Mouse (Mus musculus) liver, adult 2 months (tissue): ENCODE data around the gene Crispld2. TPM values are rescaled to one million over a fixed set of nuclear protein-coding genes. Genes with fewer than 3 reads are reported as not detected.

Experiments
- DNase-seq: peaks from one replicate; pipeline ENCODE4 v3.0.0-alpha.2; 2011; ENCODE audit warnings: low read depth, low spot score; ENCODE audit errors: extremely low read depth
- H3K27ac ChIP-seq: fragments of 200-500 bp; replicated peaks from 2 replicates; pipeline ENCODE4 v1.5.1; 2012; ENCODE audit warnings: low read depth, mild to moderate bottlenecking, control low read depth, inconsistent platforms, low read length; ENCODE audit not compliant: insufficient read depth
- H3K27me3 ChIP-seq: fragments of 200-500 bp; 2 replicates; pipeline ENCODE4 v1.6.1; 2012; ENCODE audit warnings: mild to moderate bottlenecking, moderate library complexity, low read length, inconsistent platforms; ENCODE audit not compliant: control insufficient read depth, insufficient read depth
- H3K36me3 ChIP-seq: fragments of 200-500 bp; 2 replicates; pipeline ENCODE4 v1.6.1; 2012; ENCODE audit warnings: low read length, inconsistent platforms; ENCODE audit not compliant: control insufficient read depth, insufficient read depth
- H3K4me1 ChIP-seq: fragments of 200-500 bp; 2 replicates; pipeline ENCODE4 v1.6.1; 2011; ENCODE audit warnings: low read length; ENCODE audit not compliant: control insufficient read depth, insufficient read depth
- H3K4me3 ChIP-seq: fragments of 200-500 bp; 2 replicates; pipeline ENCODE4 v1.5.1; 2011; ENCODE audit warnings: low read depth, mild to moderate bottlenecking, control low read depth, low read length, moderate library complexity; ENCODE audit not compliant: insufficient read depth
- H3K79me2 ChIP-seq: fragments of 200-500 bp; 2 replicates; pipeline ENCODE4 v1.6.1; 2012; ENCODE audit warnings: inconsistent platforms, mild to moderate bottlenecking, low read length, moderate library complexity; ENCODE audit not compliant: control insufficient read depth, insufficient read depth
- H3K9ac ChIP-seq: fragments of 200-500 bp; 2 replicates; pipeline ENCODE4 v1.6.1; 2012; ENCODE audit warnings: low read depth, mild to moderate bottlenecking, control low read depth, inconsistent platforms, low read length
- CTCF ChIP-seq: fragments of 200-500 bp; IDR thresholded peaks from 2 replicates; pipeline ENCODE4 v1.5.1; 2011; ENCODE audit warnings: low read depth, low read length, control low read depth
- POLR2A ChIP-seq: fragments of 200-500 bp; IDR thresholded peaks from 2 replicates; pipeline ENCODE4 v1.6.1; 2011; ENCODE audit warnings: low read length, control low read depth; ENCODE audit not compliant: insufficient read depth; ENCODE audit errors: extremely low read depth
- WGBS: fragments of 180-500 bp; shearing (Covaris S2); methylation state at CpG from one replicate; pipeline ENCODE4 v1.1.7; 2018; 5-methylcytosine and 5-hydroxymethylcytosine counted together
- polyA plus RNA-seq: library from polyadenylated mRNA; depleted of rRNA; stranded (reverse); fragments of >200 nt; gene quantifications from 2 replicates; pipeline ENCODE4 v1.2.3, GENCODE M21; 2012
- total RNA-seq: library from RNA; depleted of rRNA; stranded (reverse); fragments of >200 nt; gene quantifications from 2 replicates; pipeline ENCODE4 v1.2.3, GENCODE M21; 2014

The Crispld2 gene
- total and polyA plus RNA-seq, 2 experiments = 0.28 to 0.72 TPM

DNA sequence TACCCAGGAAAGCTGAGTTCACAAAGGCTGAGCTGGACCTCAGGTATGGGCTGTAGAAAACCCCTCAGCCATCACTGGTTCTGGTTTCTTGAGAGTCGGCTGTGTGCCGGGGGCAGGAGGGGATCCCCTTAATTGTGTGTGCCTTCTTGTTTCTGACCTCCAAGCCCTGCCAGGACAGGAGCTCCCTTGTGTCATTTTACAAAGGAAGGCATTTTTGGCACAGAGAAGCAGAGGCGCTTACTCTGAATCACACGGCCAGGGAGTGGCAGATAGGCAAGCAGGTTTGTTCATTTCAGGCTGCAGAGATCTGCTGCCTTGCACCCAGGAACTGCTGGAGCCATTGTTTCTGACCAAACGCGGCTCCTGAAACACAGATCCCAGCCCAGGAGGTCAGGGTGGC lies 83.1 kb downstream of the Crispld2 start:
- no peak overlapping the region for H3K27ac ChIP-seq
- H3K27me3 ChIP-seq = no peaks in the 10 kb centered on the region
- H3K9ac ChIP-seq = no peak overlapping the region
- DNase-seq = no peak
- H3K36me3 ChIP-seq = no peaks in the 10 kb centered on the region
- no peaks in the 10 kb centered on the region for H3K4me1 ChIP-seq
- TF ChIP-seq POLR2A (no peak), CTCF (no peak)
- no peaks in the 10 kb centered on the region for H3K79me2 ChIP-seq
- WGBS = 67% methylated on average over 6 of the region's 6 CpGs
- H3K4me3 ChIP-seq = no peak overlapping the region

DNA sequence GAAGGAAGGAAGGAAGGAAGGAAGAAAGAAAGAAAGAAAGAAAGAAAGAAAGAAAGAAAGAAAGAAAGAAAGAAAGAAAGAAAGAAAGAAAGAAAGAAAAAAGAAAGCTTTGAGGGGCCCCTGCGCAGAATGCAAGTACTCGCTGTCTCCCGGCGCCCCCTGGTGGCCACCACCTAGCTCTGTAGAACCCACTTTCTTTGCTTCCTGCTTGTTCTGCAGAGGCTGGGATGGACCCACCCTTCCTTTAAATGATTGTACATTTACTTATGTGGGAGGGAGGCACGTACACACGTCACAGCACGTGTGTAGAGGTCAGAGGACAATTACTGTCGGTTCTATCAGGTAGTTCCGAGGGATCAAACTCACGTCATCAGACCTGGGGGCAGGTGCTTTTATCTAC lies 85.8 kb downstream of the Crispld2 start:
- 12% methylated on average over 10 of the region's 10 CpGs for WGBS
- Histone ChIP-seq H3K27me3 (no peaks in the 10 kb centered on the region), H3K79me2 (no peaks in the 10 kb centered on the region), H3K4me1 (no peaks in the 10 kb centered on the region), H3K9ac (no peak overlapping the region), H3K27ac (no peak overlapping the region), H3K36me3 (no peaks in the 10 kb centered on the region), H3K4me3 (no peak overlapping the region)
- TF ChIP-seq POLR2A (no peak), CTCF (peak; percentile 81)
- DNase-seq = peak; percentile 28

DNA sequence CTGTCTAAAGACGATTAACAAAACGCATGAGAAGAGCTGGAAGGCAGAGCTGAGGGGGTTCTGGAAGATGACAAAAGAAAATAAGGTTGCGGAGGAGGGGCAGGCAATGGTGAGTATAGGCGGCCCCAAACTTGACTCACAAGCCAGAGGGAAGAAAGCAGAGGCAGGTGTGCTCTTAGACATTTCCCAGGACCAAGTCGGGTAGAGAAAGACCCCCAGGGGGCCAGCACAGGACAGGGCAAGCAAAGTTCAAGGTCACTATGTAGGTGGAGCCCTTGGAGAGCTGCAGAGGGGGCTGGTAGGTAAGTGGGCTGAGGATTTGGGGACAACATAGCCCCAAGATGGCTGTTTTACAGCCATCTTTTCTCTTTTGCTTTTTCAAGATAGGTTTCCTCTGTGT lies 87.1 kb downstream of the Crispld2 start:
- no peaks in the 10 kb centered on the region for H3K4me1 ChIP-seq
- DNase-seq = no peak
- TF ChIP-seq CTCF (no peak), POLR2A (no peak)
- H3K27me3 ChIP-seq = no peaks in the 10 kb centered on the region
- H3K79me2 ChIP-seq = no peaks in the 10 kb centered on the region
- no peak overlapping the region for H3K9ac ChIP-seq
- no peak overlapping the region for H3K27ac ChIP-seq
- WGBS = 61% methylated on average over 5 of the region's 5 CpGs
- no peak overlapping the region for H3K4me3 ChIP-seq
- peaks cover 2% of the 10 kb centered on the region; the same call in 1 of the 2 replicates for H3K36me3 ChIP-seq

DNA sequence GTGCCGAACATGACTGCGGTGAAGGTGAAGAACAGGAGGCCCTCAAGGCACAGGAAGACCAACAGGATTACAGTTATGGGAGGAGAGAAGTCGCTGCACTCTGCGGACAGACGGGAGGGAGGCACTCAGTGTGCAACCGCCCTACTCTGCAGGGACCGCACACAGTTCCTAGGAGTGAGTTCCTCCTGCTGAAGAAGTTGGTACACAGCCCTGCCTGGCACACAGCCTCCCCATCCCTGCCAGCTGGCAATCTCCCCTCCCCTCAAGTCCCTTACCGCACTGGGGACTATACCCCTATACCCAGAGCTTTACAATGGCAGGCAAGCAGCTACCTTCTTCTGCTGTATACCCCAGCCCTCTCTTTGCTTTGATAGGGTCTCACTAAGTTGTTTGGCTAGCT lies 91.0 kb downstream of the Crispld2 start:
- 80% methylated on average over 8 of the region's 8 CpGs for WGBS
- no peak overlapping the region for H3K4me3 ChIP-seq

DNA sequence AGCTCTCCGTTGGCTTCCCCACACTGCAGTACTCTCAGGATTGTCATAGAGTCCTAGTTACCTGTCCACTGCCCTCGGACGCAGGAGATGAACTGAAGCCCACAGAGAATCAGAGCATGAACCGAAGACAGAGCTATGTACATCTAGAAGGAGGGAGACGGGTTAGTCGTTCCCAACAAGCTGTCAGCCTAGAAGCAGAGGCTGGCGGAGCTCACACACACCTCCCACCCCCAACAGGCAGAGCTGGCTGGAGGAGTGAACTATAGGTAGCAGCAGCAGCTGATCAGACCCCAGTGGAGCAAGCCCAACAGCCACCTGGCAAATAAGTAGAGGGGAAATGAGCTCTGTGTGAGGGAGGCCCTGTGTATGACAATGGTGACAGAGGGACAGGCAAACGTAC lies 92.5 kb downstream of the Crispld2 start:
- Histone ChIP-seq H3K36me3 (peaks cover 8% of the 10 kb centered on the region), H3K4me1 (no peaks in the 10 kb centered on the region), H3K27me3 (no peaks in the 10 kb centered on the region), H3K79me2 (no peaks in the 10 kb centered on the region), H3K27ac (no peak overlapping the region), H3K4me3 (no peak overlapping the region), H3K9ac (no peak overlapping the region)
- TF ChIP-seq CTCF (no peak), POLR2A (no peak)
- WGBS = 92% methylated on average over 8 of the region's 8 CpGs
- no peak for DNase-seq

More for the DNA sequence above, 91.0 kb downstream of the Crispld2 start:
- H3K27me3 ChIP-seq = no peaks in the 10 kb centered on the region
- H3K4me1 ChIP-seq = no peaks in the 10 kb centered on the region
- no peaks in the 10 kb centered on the region for H3K79me2 ChIP-seq
- H3K9ac ChIP-seq = no peak overlapping the region
- H3K36me3 ChIP-seq = peaks cover 8% of the 10 kb centered on the region
- H3K27ac ChIP-seq = no peak overlapping the region
- no peak for DNase-seq
- no peak for TF ChIP-seq POLR2A
- no peak for TF ChIP-seq CTCF

DNA sequence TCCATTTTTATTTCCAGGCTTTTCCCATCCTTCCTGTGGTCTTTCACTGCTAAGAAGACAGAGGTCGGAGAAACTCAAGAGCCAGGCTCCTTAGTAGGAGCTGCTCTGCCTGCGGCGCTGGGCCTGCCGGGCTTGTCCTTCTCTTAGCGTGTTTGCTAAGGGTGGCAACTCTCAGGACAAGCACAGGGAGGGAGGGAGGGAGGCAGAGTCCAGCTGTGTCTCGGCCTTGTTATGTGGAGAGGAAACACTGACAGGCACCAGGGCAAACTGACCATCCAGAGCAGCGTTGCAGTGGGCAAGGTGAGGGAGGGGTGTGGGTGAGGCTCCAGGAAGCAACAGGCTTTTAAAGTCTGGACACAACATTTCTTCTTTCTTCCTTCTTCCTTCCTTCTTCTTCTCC lies 97.3 kb downstream of the Crispld2 start:
- peaks cover 14% of the 10 kb centered on the region for H3K4me1 ChIP-seq
- H3K9ac ChIP-seq = no peak overlapping the region
- TF ChIP-seq CTCF (no peak), POLR2A (no peak)
- H3K27me3 ChIP-seq = no peaks in the 10 kb centered on the region
- no peak overlapping the region for H3K4me3 ChIP-seq
- no peak overlapping the region for H3K27ac ChIP-seq
- H3K79me2 ChIP-seq = peaks cover 13% of the 10 kb centered on the region
- 74% methylated on average over 7 of the region's 7 CpGs for WGBS
- DNase-seq = no peak
- H3K36me3 ChIP-seq = peaks cover 16% of the 10 kb centered on the region

DNA sequence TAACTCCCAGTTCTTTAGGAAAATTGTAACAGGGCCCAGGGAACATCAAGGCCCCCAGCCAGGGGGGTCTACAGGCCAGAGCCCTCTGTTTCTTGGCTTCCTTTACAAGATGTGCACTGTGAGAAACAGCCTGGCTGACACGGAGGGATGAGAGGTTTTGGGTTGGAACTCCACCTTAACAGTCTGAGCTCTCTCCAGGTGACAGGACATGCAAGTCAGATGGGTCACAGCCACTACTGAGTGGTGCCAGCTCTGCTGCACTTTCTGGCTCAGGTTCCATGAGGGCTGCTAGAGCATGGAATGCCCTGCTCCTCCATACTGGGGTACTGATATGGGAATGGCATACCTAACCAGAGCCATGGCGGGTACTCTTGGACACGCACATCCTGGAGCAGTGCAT lies 98.8 kb downstream of the Crispld2 start:
- H3K79me2 ChIP-seq = peaks cover 16% of the 10 kb centered on the region

More for the DNA sequence above, 98.8 kb downstream of the Crispld2 start:
- Histone ChIP-seq H3K4me3 (no peak overlapping the region), H3K9ac (no peak overlapping the region), H3K27me3 (no peaks in the 10 kb centered on the region), H3K4me1 (peaks cover 27% of the 10 kb centered on the region), H3K36me3 (peaks cover 16% of the 10 kb centered on the region), H3K27ac (no peak overlapping the region)
- WGBS = 94% methylated on average over 3 of the region's 3 CpGs
- DNase-seq = no peak
- TF ChIP-seq POLR2A = no peak
- no peak for TF ChIP-seq CTCF
